Mouse (Mus musculus) fat pad, adult 2 months (tissue): Measurements from ENCODE around the gene Slc6a8.

Experiments used
- DNase-seq: peaks from one replicate; pipeline ENCODE4 v3.0.0-alpha.2; 2011; ENCODE audit warnings: low read depth, low spot score; ENCODE audit errors: extremely low read depth

Gene Slc6a8

DNA sequence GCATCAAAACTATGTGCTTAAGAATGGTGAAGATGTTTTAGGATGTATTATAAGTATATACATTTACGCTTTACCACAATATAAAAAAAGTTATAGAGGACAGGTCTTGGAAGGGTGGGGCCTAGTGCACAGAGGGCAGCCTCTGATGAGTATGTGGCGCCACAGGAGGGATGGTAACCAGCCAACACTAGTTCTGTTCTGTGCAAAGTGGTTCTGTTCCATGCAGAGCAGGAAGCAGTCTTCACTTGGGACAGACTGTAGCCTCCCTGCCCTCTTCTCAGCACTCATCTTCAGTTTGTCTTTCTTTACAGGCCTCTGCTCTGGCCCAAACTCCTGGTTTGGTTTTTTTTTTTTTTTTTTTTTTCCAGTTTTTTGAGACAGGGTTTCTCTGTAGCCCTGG lies 11.2 kb downstream of the Slc6a8 start:
- DNase-seq, result no peak

GRCm38 (mm10) chrX:73684978-73685377 lies 12.0 kb downstream of the Slc6a8 start:
- DNase-seq, result no peak

- no peak for DNase-seq
These were observed 12.7 kb downstream of the Slc6a8 start for GRCm38 (mm10) chrX:73685629-73686028.

DNA sequence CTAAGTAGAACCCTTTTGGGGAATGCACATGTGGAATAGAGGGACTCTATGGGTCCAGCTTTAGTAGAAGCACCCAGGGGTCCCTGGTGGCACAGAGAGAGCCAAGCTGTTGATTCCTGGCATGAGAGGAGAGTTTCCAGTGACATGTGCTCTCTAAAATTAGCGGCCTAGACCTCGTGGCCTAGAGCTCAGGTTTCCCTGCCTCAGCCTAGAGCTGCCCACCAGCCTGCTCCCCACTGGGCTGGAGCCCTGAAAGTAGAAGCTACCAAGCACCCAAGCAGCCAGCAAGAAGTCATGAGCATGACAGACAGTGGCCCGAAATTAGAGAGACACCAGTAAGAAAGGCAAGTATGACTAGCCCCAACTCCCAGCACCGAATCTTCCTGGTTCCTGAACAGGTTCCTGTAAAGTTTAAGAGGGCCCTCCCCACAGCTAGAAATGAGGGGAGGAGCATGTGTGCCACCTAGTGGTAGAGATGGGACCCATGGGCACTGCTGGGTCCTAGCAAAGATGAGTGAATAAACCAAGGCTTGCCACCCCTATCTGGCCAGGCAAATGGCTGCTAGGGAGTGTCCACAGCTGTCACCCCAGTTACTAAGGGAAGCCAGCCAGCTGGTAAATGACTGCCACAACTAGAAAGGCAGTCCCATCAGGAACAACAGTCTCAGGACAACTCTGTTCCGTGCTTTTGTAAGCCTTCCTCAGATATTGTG lies 18.1 kb downstream of the Slc6a8 start:
- no peak for DNase-seq

- DNase-seq, result no peak
These were observed 27.5 kb downstream of the Slc6a8 start for GRCm38 (mm10) chrX:73700472-73700871.

GRCm38 (mm10) chrX:73715476-73716108 lies 42.6 kb downstream of the Slc6a8 start:
- no peak for DNase-seq

- DNase-seq, result no peak
These were observed 43.2 kb downstream of the Slc6a8 start, which contains the start of the genes Bcap31 and Abcd1 for GRCm38 (mm10) chrX:73716109-73716661. Bcap31 (minus strand) TSS chrX:73716175. Abcd1 (plus strand) TSS chrX:73716597.

DNA sequence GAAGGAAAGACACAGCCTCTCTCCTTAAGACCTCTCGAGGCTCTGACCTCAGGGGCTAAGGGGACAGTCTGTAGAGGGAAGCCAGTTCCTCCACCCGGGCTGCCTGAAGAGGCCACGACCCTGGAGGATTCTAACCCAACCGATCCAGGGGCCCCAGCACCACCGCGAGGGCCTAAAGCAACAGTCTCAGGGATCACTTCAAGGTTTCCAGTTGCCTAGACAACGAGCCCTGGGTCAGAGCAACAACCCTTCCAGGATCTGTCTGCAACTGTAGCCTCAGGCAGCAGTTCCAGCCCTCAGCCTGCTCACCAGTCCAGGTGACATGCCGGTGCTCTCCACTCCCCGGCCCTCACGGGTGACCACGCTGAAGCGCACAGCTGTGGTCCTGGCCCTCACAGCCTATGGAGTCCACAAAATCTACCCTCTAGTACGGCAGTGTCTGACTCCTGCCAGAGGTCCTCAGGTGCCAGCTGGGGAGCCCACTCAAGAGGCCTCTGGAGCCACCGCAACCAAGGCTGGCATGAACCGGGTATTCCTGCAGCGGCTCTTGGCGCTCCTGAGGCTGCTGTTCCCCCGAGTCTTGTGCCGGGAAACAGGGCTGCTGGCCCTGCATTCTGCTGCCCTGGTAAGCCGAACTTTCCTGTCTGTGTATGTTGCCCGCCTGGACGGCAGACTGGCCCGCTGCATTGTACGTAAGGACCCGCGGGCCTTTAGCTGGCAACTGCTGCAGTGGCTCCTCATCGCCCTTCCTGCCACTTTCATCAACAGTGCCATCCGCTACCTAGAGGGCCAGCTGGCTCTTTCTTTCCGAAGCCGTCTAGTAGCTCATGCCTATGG lies 44.0 kb downstream of the Slc6a8 start:
- no peak for DNase-seq

GRCm38 (mm10) chrX:73717667-73718066 lies 44.7 kb downstream of the Slc6a8 start:
- DNase-seq, result no peak

DNA sequence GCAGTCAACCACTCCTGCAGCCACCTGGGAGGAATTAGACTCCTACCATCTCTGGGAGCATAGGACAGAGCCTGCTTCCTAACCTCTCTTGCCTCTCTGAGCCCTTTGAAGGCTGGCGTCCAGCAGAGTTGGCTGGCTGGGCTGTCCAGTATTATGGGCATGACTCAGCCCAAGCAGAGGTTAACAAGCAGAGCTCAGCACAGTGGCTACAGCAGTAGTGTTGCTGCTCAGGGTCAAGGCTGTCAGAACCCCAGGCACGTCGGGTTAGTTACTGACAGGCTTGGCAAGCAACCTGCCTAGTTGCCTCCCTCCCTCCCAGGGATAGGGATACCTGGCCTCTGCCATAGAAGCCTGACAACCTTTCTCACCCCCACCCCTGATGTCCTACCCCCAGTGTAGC lies 45.3 kb downstream of the Slc6a8 start:
- DNase-seq, result no peak

DNA sequence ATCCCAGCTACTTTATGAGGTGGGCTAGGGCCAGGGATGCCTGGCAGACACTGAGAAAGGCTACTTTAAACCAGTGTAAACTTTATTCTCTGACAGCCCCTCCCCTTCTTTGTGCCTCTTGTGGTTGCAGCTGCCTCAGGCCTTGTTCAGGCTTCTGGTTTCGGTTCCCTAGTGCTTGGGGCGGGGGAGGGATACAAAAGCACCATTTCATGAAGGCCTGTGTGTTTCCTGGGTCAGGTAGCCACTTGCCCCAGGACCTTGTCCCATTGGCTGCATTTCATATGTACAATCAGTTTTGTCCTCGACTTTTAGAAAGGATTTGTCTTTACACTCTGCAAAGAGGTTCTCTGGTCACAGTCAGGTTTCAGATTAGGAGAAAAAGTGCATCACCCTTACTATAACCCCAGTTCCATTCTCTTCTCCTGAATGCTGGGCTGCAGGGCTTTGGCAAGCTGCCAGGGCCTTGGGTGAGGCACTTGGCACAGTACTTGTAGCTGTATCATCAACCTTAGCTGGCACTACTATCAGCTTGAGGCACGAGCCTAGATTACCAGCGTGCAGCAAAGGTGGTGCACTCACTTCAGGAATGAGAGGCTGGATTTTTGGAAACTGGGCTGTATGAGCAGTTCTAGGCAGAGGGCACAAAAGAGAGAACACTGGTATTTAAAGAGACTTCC lies 45.9 kb downstream of the Slc6a8 start:
- DNase-seq, result no peak

GRCm38 (mm10) chrX:73730908-73731307 lies 58.0 kb downstream of the Slc6a8 start:
- no peak for DNase-seq
